Comparison of ENCODE assay signal across 27 mouse cellular contexts in genomic region chr10:52048287-52048686, GRCm38 (mm10). TPM values are rescaled to one million over a fixed set of nuclear protein-coding genes. Genes with fewer than 3 reads are reported as not detected.
DNase-seq lines count a peak whose midpoint lies in the region; TF ChIP-seq lines count a peak whose summit lies in the region.
"Had no signal": no experiment of that assay in that cellular context is flagged by ENCODE, and none has a peak within 500 bp of the region (broad histone marks: within the 10 kb centered on the region; RNA-seq: fewer than 3 reads in every experiment).

No protein-coding gene starts in this region.

- no peak overlapping the region for H3ac ChIP-seq in myocyte (ENCODE audit: control insufficient read depth, insufficient read length)

- H3K36me3 ChIP-seq in heart, embryonic 10.5 days: no peaks in the 10 kb centered on the region
- H3K36me3 ChIP-seq in myocyte (ENCODE audit: control insufficient read depth, insufficient read depth): no peaks in the 10 kb centered on the region
- H3K36me3 ChIP-seq: embryonic facial prominence, embryonic 12.5 days; embryonic facial prominence, embryonic 15.5 days had no signal

- intact Hi-C loops in gastrocnemius, postnatal 36 days (cut with DNase I): no loop called here

- H3K27me3 ChIP-seq in heart, embryonic 10.5 days (ENCODE audit: insufficient read depth, poor library complexity, severe bottlenecking): no peaks in the 10 kb centered on the region
- no peaks in the 10 kb centered on the region for H3K27me3 ChIP-seq in myocyte (ENCODE audit: control insufficient read depth, insufficient read depth, insufficient read length)
- H3K27me3 ChIP-seq: embryonic facial prominence, embryonic 12.5 days; embryonic facial prominence, embryonic 15.5 days had no signal

- H3K9me3 ChIP-seq in heart, embryonic 10.5 days: no peaks in the 10 kb centered on the region
- H3K9me3 ChIP-seq: embryonic facial prominence, embryonic 12.5 days; embryonic facial prominence, embryonic 15.5 days had no signal

- TF ChIP-seq POLR2A in myocyte (IDR thresholded peaks at IDR 0.05; ENCODE audit: insufficient read length, low read depth): no peak

- no peak overlapping the region for H3K27ac ChIP-seq in heart, embryonic 10.5 days
- H3K27ac ChIP-seq: embryonic facial prominence, embryonic 12.5 days; embryonic facial prominence, embryonic 15.5 days; hindbrain, embryonic 14.5 days; hindbrain, postnatal 0 days had no signal

- H3K79me2 ChIP-seq in myocyte (ENCODE audit: control insufficient read depth, insufficient read depth): no peaks in the 10 kb centered on the region

- H3K4me2 ChIP-seq in myocyte (ENCODE audit: low read depth): peak overlapping the region; percentile 31
- H3K4me2 ChIP-seq: embryonic facial prominence, embryonic 12.5 days; embryonic facial prominence, embryonic 15.5 days; hindbrain, embryonic 14.5 days had no signal

- H3K4me1 ChIP-seq in heart, embryonic 10.5 days: no peaks in the 10 kb centered on the region
- H3K4me1 ChIP-seq: embryonic facial prominence, embryonic 12.5 days; embryonic facial prominence, embryonic 15.5 days had no signal

- 63% methylated on average over 3 of the region's 3 CpGs for WGBS in heart, embryonic 10.5 days

- peak; percentile 10 for DNase-seq in gastrocnemius, postnatal 25 days
- DNase-seq in gastrocnemius, postnatal 36 days: no peak
- peak; percentile 8 for DNase-seq in heart, adult 8-10 months (ENCODE audit: low spot score)
- no peak for DNase-seq in heart, embryonic 10.5 days (ENCODE audit: low spot score)
- peak; percentile 91 for DNase-seq in skeletal muscle tissue, adult 2 months (ENCODE audit: low read depth, low spot score)
- DNase-seq: adrenal gland, adult 2 months; adrenal gland, postnatal 14 days; cerebellum, adult 11 months; cerebellum, adult 2 months; cerebellum, adult 9-11 months; cerebellum, postnatal 25 days; forebrain, postnatal 0 days; heart, adult 11 months; heart, postnatal 4 days; kidney, adult 18-20 months had no signal

- no peak overlapping the region for H3K4me3 ChIP-seq in heart, embryonic 10.5 days
- no peak overlapping the region for H3K4me3 ChIP-seq in myocyte
- H3K4me3 ChIP-seq: embryonic facial prominence, embryonic 12.5 days; embryonic facial prominence, embryonic 15.5 days had no signal

TF ChIP-seq in myocyte, 11 proteins besides CTCF, POLR2A, EP300 and RAD21:
- no peak for TF ChIP-seq TCF3 (IDR thresholded peaks at IDR 0.05; ENCODE audit: insufficient read length, low read depth)
- no peak for TF ChIP-seq POLR2AphosphoS2 (IDR thresholded peaks at IDR 0.05; ENCODE audit: insufficient read length, low read depth)
- TF ChIP-seq TCF12 (IDR thresholded peaks at IDR 0.05; ENCODE audit: insufficient read depth, poor library complexity, severe bottlenecking): no peak
- no peak for TF ChIP-seq SRF (IDR thresholded peaks at IDR 0.05; ENCODE audit: control insufficient read depth, insufficient read length, low read depth)
- TF ChIP-seq MAX (IDR thresholded peaks at IDR 0.05; ENCODE audit: low read depth): no peak
- no peak for TF ChIP-seq REST (IDR thresholded peaks at IDR 0.05; ENCODE audit: insufficient read depth, insufficient read length)
- no peak for TF ChIP-seq MYOD1 (IDR thresholded peaks at IDR 0.05; ENCODE audit: control insufficient read depth in 1 of 3, insufficient read length in 2 of 3, low read depth in 2 of 3)
- TF ChIP-seq CEBPB (IDR thresholded peaks at IDR 0.05; ENCODE audit: insufficient read depth, poor library complexity, severe bottlenecking): no peak
- TF ChIP-seq MYOG (IDR thresholded peaks at IDR 0.05; ENCODE audit: control insufficient read depth in 1 of 3, insufficient read depth in 1 of 3, insufficient read length in 2 of 3, low read depth in 2 of 3): no peak
TF ChIP-seq in myocyte: peak in this region for 0.

RNA-seq across cellular contexts. Expression of gene Vgll2, which starts 26.0 kb away (rescaled TPM):
- 100 to 1,000 TPM in 1 of 2 experiments, 10 to 100 TPM in 1; 69.8 to 119 TPM for total RNA-seq in gastrocnemius, postnatal 25 days (2021)
- 100 to 1,000 TPM in 1 of 2 experiments, 10 to 100 TPM in 1; 70.7 to 109 TPM for total RNA-seq in gastrocnemius, postnatal 36 days (2021)
- 1 to 10 TPM in 2 of 4 experiments, under 1 TPM in 2; 0.83 to 2.1 (median 1.1) TPM for total RNA-seq in heart, adult 8-10 months (2022)
- 0.96 and 2.9 TPM in 2 replicates for polyA plus RNA-seq in heart, embryonic 10.5 days (2016; fragmentation: Nextera tagmentation; extraction: Ambion mirVana)
- polyA plus RNA-seq in myocyte (2012; fragmentation: generic; extraction: Trizol): 23.1 TPM
- total RNA-seq: adrenal gland, adult 2 months; adrenal gland, postnatal 14 days; common myeloid progenitor, adult 5-6 weeks; heart, postnatal 10 days; heart, postnatal 4 days; hindbrain, postnatal 0 days; MEL had no signal
- polyA plus RNA-seq: CD4-positive, CD25-positive, alpha-beta regulatory T cell, adult 4 months; cerebellum, adult 2 months; heart, embryonic 14.5 days; inflammation-experienced regulatory T-cells, adult 6 months; intestine, embryonic 16.5 days had no signal

Comparison
In these comparisons a context has a peak if more than half of its experiments do, and no peak if none do; other contexts are left out.
1. DNase-seq: peak in gastrocnemius, postnatal 25 days (single experiment), heart, adult 8-10 months (single experiment) and skeletal muscle tissue, adult 2 months (single experiment); none in gastrocnemius, postnatal 36 days (0 of 2) and heart, embryonic 10.5 days (single experiment).
2. RNA of gene Vgll2, which starts 26.0 kb away (total RNA-seq): 69.8 to 119 TPM in gastrocnemius, postnatal 25 days and 70.7 to 109 TPM in gastrocnemius, postnatal 36 days; 0.83 to 2.1 TPM in heart, adult 8-10 months; every median in the first group is over 10 times any median in the second.